In genomic region chr3:83689068-83689976, GRCm38 (mm10) we compare ENCODE assay signal across 17 mouse cellular contexts.
DNase-seq lines count a peak whose midpoint lies in the region; ATAC-seq lines count a peak whose summit lies in the region.
"Had no signal": no experiment of that assay in that cellular context is flagged by ENCODE, and none has a peak within 500 bp of the region (broad histone marks: within the 10 kb centered on the region; RNA-seq: fewer than 3 reads in every experiment).

No protein-coding gene starts in this region.

- intact Hi-C loops in left cerebral cortex, postnatal 4 days (cut with DNase I): no loop called here

- H3K9ac ChIP-seq in hindbrain, embryonic 13.5 days: no peak overlapping the region
- H3K9ac ChIP-seq in hindbrain, embryonic 12.5 days: no peak overlapping the region
- H3K9ac ChIP-seq: embryonic facial prominence, embryonic 15.5 days; forebrain, embryonic 13.5 days; liver, embryonic 14.5 days had no signal

- no peaks in the 10 kb centered on the region for H3K4me1 ChIP-seq in hindbrain, embryonic 13.5 days (replicated peaks)
- no peaks in the 10 kb centered on the region for H3K4me1 ChIP-seq in hindbrain, embryonic 12.5 days
- H3K4me1 ChIP-seq: embryonic facial prominence, embryonic 15.5 days; forebrain, embryonic 13.5 days; midbrain, embryonic 10.5 days had no signal

- no peak overlapping the region for H3K4me2 ChIP-seq in hindbrain, embryonic 13.5 days
- no peak overlapping the region for H3K4me2 ChIP-seq in hindbrain, embryonic 12.5 days (replicated peaks)
- H3K4me2 ChIP-seq: embryonic facial prominence, embryonic 15.5 days; forebrain, embryonic 13.5 days had no signal

- no peak overlapping the region for H3K4me3 ChIP-seq in hindbrain, embryonic 13.5 days
- H3K4me3 ChIP-seq in hindbrain, embryonic 12.5 days: no peak overlapping the region
- H3K4me3 ChIP-seq: embryonic facial prominence, embryonic 15.5 days; forebrain, embryonic 13.5 days; midbrain, embryonic 10.5 days had no signal

- H3K36me3 ChIP-seq in hindbrain, embryonic 13.5 days: no peaks in the 10 kb centered on the region
- H3K36me3 ChIP-seq in hindbrain, embryonic 12.5 days: no peaks in the 10 kb centered on the region
- H3K36me3 ChIP-seq: embryonic facial prominence, embryonic 15.5 days; midbrain, embryonic 10.5 days had no signal

- 69% methylated on average over 12 of the region's 12 CpGs for WGBS in hindbrain, embryonic 13.5 days
- 60% methylated on average over 12 of the region's 12 CpGs for WGBS in hindbrain, embryonic 12.5 days

- no peak overlapping the region for H3K27ac ChIP-seq in hindbrain, embryonic 13.5 days
- no peak overlapping the region for H3K27ac ChIP-seq in hindbrain, embryonic 12.5 days
- H3K27ac ChIP-seq: embryonic facial prominence, embryonic 15.5 days; forebrain, embryonic 13.5 days; liver, embryonic 14.5 days; midbrain, embryonic 10.5 days had no signal

- peak; percentile 54; the same call in 1 of the 2 replicates for ATAC-seq in hindbrain, embryonic 13.5 days (ENCODE audit: low FRiP score)
- no peak for ATAC-seq in hindbrain, embryonic 12.5 days (ENCODE audit: low FRiP score)
- ATAC-seq: forebrain, embryonic 13.5 days; intestine, embryonic 16.5 days had no signal

- peak; percentile 15 for DNase-seq in right cerebral cortex, adult 18-20 months
- no peak for DNase-seq in right cerebral cortex, postnatal 14 days
- peak; percentile 70 for DNase-seq in brain, adult 2 months (ENCODE audit: low read depth, low spot score)
- DNase-seq in telencephalon, adult 2 months (ENCODE audit: low read depth, low spot score): peak; percentile 46
- no peak for DNase-seq in left cerebral cortex, postnatal 4 days
- DNase-seq in spleen, postnatal 36 days (ENCODE audit: low spot score in 2 of 2): no peak
- DNase-seq: cerebellum, postnatal 36 days; kidney, postnatal 14 days; lung, postnatal 14 days; thymus, postnatal 36 days had no signal

- H3K9me3 ChIP-seq in hindbrain, embryonic 13.5 days: no peaks in the 10 kb centered on the region
- no peaks in the 10 kb centered on the region for H3K9me3 ChIP-seq in hindbrain, embryonic 12.5 days (replicated peaks)
- H3K9me3 ChIP-seq: embryonic facial prominence, embryonic 15.5 days; forebrain, embryonic 13.5 days; midbrain, embryonic 10.5 days had no signal

- no peaks in the 10 kb centered on the region for H3K27me3 ChIP-seq in hindbrain, embryonic 13.5 days
- H3K27me3 ChIP-seq in hindbrain, embryonic 12.5 days: no peaks in the 10 kb centered on the region
- H3K27me3 ChIP-seq: embryonic facial prominence, embryonic 15.5 days; forebrain, embryonic 13.5 days had no signal

Comparison
In these comparisons a context has a peak if more than half of its experiments do, and no peak if none do; other contexts are left out.
1. DNase-seq: peak in right cerebral cortex, adult 18-20 months (single experiment), brain, adult 2 months (single experiment) and telencephalon, adult 2 months (single experiment); none in right cerebral cortex, postnatal 14 days (single experiment), left cerebral cortex, postnatal 4 days (single experiment) and spleen, postnatal 36 days (0 of 2).